Mouse (Mus musculus) megakaryocyte-erythroid progenitor cell, adult 5-6 weeks (primary cell): Measurements from ENCODE around the gene Kras. TPM values are rescaled to one million over a fixed set of nuclear protein-coding genes. Genes with fewer than 3 reads are reported as not detected.

Experiments used
- ATAC-seq: replicated peaks from 2 replicates; pipeline ENCODE4 v1.8.0; 2016; ENCODE audit warnings: mild to moderate bottlenecking, inconsistent platforms; ENCODE audit not compliant: severe bottlenecking, poor library complexity, low FRiP score, low TSS enrichment
- total RNA-seq, 2 experiments: library from RNA; stranded (forward) in 1 of 2; stranded (reverse) in 1 of 2; fragments of 200-1000, 215-1000 nt in 1 of 2; fragments of >200 nt in 1 of 2; fragmentation: Nextera tagmentation in 1 of 2; gene quantifications; 2 replicates each; pipeline ENCODE4 v1.2.3; 2014 to 2017

Gene Kras
- total RNA-seq, 2 experiments from 2014 or later = 28.0 to 36.8 TPM

- no peak for ATAC-seq
Observed at GRCm38 (mm10) chr6:145255952-145256700, 6.1 kb upstream of the Kras start.

GRCm38 (mm10) chr6:145250820-145251219, 781 bp upstream of the Kras start:
- peak; percentile 1; the same call in 1 of the 2 replicates for ATAC-seq

GRCm38 (mm10) chr6:145249291-145250184, 501 bp downstream of the Kras start:
- peak; percentile 64 for ATAC-seq

- 0 out of 2 replicates have a peak, but pooled peaks have one; percentile 27 for ATAC-seq
Observed at GRCm38 (mm10) chr6:145247886-145248285, 2.2 kb downstream of the Kras start.

- ATAC-seq = no peak
Observed at GRCm38 (mm10) chr6:145246841-145247240, 3.2 kb downstream of the Kras start.

GRCm38 (mm10) chr6:145242521-145242920, 7.5 kb downstream of the Kras start:
- no peak for ATAC-seq

GRCm38 (mm10) chr6:145240285-145240684, 9.8 kb downstream of the Kras start:
- no peak for ATAC-seq

GRCm38 (mm10) chr6:145237148-145237547, 12.9 kb downstream of the Kras start:
- no peak for ATAC-seq

GRCm38 (mm10) chr6:145235367-145235766, 14.7 kb downstream of the Kras start:
- no peak for ATAC-seq

GRCm38 (mm10) chr6:145234391-145234790, 15.6 kb downstream of the Kras start:
- no peak for ATAC-seq

- no peak for ATAC-seq
Observed at GRCm38 (mm10) chr6:145226296-145226695, 23.7 kb downstream of the Kras start.

GRCm38 (mm10) chr6:145224246-145224645, 25.8 kb downstream of the Kras start:
- no peak for ATAC-seq

GRCm38 (mm10) chr6:145215826-145216225, 34.2 kb downstream of the Kras start:
- ATAC-seq = no peak

GRCm38 (mm10) chr6:145213916-145214315, 36.1 kb downstream of the Kras start:
- ATAC-seq = no peak

- ATAC-seq = peak; percentile 53
Observed at GRCm38 (mm10) chr6:145211376-145212305, 38.4 kb downstream of the Kras start.

GRCm38 (mm10) chr6:145210816-145211338, 39.2 kb downstream of the Kras start, which contains the start of the genes Casc1 and Etfrf1:
Gene Casc1, minus strand, starts transcription at chr6:145211005.
Gene Etfrf1, plus strand, starts transcription at chr6:145211134.
- ATAC-seq = peak; percentile 94

- ATAC-seq = peak; percentile 3; the same call in 1 of the 2 replicates
Observed at GRCm38 (mm10) chr6:145210056-145210680, 39.9 kb downstream of the Kras start.

- ATAC-seq = no peak
Observed at GRCm38 (mm10) chr6:145205142-145205541, 44.9 kb downstream of the Kras start.

- no peak for ATAC-seq
Observed at GRCm38 (mm10) chr6:145204440-145204839, 45.6 kb downstream of the Kras start.
